Mouse (Mus musculus) cortical plate, adult 2 months (tissue): Measurements from ENCODE around the gene Klk1b3.

Experiments used
- CTCF ChIP-seq: fragments of 200-500 bp; IDR thresholded peaks from 2 replicates; pipeline ENCODE4 v1.5.1; 2011; ENCODE audit warnings: mild to moderate bottlenecking, control low read depth, low read length; ENCODE audit not compliant: insufficient read depth; ENCODE audit errors: extremely low read depth
- POLR2A ChIP-seq: fragments of 200-500 bp; IDR thresholded peaks from 2 replicates; pipeline ENCODE4 v1.6.1; 2011; ENCODE audit warnings: mild to moderate bottlenecking, low read length, control low read depth; ENCODE audit not compliant: insufficient read depth; ENCODE audit errors: extremely low read depth

DNA sequence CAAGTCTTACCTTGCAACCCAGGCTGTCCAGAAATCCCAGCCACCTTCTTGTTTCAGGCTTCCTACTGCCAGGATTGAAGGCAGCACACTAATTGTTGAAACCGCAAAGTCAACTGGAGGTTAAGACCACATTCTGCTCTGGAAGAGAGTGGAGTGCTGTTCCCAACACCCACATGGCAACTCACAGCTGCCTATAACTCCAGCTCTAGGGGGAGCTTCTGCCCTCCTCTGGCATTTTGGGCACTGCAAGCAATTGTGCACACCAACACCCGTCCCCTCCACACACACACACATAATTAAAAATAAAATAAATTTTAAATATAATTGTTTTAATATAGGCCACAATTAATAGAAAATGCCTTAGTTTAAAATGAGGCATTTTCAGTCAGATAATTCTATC is 43.2 kb downstream of the Klk1b3 start:
- TF ChIP-seq CTCF: no peak
- no peak for TF ChIP-seq POLR2A
